Mouse (Mus musculus) yolk sac, embryonic 10.5 days (tissue): Measurements from ENCODE around the gene Ncf4.

Experiments used
- DNase-seq: peaks from one replicate; pipeline ENCODE4 v3.0.0-alpha.2; 2017; ENCODE audit warnings: low spot score

Ncf4 gene

GRCm38 (mm10) chr15:78244695-78245492 is at the start of gene Ncf4:
Gene Ncf4 (plus strand): TSS chr15:78244801.
- no peak for DNase-seq

DNA sequence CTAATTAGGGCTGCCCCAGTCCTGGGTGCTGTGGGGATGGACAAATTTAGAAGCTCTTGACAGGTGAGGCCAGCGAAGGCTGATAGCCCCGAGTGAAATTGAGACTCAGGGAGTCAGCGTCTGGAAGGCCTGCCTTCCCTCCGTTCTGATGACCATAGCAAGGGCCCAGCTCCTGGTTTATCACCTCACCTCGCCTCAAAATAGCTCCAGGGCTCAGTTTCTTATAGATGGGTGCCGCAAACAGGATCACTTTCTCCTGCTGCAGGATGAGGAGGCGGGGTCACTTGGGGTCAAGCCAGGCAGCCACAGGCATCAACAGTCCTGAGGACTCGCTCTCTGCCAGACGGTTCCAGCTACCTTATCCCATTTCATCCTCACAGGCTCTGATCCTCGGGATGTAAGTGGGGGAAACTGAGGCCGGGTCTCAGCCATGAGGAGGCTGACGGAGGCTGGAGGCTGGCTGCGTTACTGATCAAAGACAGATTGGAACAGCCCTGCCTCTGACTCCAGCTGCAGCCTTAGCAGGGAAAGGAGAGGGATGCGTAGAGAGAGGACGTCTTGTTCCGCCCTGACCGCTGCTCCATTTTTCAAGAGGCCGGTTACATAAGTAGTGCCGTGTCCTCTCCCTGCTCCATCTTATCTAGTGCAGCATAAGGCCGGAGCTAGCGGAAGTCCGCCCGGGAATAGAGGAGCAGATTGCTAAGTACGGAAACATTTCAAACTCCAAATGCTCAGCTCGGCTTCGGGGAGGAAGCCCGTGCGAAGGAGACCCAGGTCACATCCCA is 49.3 kb upstream of the Ncf4 start:
- no peak for DNase-seq

- DNase-seq, result no peak
Observed at GRCm38 (mm10) chr15:78204053-78204847, 40.4 kb upstream of the Ncf4 start.

DNA sequence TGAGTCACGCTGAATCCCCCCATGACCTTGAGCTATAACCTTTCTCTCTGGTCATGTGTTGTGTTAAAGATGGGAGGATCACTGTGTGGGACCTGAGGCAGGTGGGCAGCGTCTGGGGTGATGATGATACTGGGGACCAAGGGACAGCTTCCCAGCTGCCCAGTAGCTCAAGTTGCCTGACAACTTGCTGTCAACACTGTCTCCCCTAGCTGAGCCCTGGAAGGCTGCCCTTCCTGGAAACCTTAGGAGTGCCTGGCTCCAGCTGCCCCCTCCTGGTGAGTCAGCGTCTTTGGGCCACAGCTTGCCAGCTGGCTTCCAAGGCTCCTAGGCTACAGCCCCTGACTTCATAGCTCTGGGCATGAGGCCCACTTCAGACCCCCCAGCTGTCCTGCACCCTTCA is 39.4 kb upstream of the Ncf4 start:
- DNase-seq, result no peak

GRCm38 (mm10) chr15:78206312-78206711 is 38.3 kb upstream of the Ncf4 start, which contains the start of gene Pvalb:
Gene Pvalb (minus strand): TSS chr15:78206400.
- DNase-seq, result no peak

DNA sequence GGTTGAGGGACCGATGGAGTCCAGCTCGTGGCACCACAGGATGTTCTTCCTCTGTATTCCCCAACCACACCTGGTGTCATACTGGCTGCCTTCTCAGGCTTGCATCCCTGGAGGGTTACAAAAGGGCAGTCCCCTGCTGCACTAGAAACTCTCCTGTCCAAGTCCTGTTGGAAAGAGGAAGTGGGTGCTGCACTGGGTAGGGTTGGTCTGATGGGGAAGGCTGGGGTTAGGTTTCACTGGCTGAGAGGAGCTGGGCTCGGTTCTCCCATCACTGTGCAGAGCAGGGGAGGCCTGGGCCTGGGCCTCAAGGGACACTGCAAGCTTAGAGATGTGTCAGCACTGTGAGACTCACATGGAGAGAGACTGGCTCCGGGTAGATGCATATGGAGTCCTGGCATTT is 34.4 kb upstream of the Ncf4 start:
- no peak for DNase-seq

- DNase-seq, result no peak
Observed at GRCm38 (mm10) chr15:78211367-78211766, 33.2 kb upstream of the Ncf4 start.

DNA sequence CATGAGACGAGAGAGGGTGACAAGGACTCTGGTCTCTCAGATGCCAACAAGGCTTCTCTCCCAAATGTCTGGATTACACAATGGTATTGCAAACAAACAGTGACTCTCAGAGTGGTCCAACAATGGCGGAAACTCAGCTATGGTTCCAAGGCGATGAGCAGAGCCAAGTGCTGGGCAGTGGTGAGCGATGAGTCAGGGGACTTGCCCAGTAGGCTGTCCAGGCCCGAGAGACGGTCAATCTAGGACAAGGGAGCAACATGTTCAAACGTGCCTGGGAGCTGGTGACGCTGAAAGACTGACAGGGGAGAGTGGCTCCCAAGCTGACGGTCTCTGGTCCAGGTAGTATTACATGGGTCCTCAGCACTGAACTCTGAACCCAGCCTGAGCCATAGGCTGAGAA is 29.3 kb upstream of the Ncf4 start:
- DNase-seq, result no peak

- no peak for DNase-seq
Observed at GRCm38 (mm10) chr15:78227816-78228215, 16.8 kb upstream of the Ncf4 start.

GRCm38 (mm10) chr15:78231346-78232331 is 13.0 kb upstream of the Ncf4 start:
- DNase-seq, result no peak

- DNase-seq, result no peak
Observed at GRCm38 (mm10) chr15:78234823-78235509, 9.6 kb upstream of the Ncf4 start.

- no peak for DNase-seq
Observed at GRCm38 (mm10) chr15:78239453-78239852, 5.1 kb upstream of the Ncf4 start.

DNA sequence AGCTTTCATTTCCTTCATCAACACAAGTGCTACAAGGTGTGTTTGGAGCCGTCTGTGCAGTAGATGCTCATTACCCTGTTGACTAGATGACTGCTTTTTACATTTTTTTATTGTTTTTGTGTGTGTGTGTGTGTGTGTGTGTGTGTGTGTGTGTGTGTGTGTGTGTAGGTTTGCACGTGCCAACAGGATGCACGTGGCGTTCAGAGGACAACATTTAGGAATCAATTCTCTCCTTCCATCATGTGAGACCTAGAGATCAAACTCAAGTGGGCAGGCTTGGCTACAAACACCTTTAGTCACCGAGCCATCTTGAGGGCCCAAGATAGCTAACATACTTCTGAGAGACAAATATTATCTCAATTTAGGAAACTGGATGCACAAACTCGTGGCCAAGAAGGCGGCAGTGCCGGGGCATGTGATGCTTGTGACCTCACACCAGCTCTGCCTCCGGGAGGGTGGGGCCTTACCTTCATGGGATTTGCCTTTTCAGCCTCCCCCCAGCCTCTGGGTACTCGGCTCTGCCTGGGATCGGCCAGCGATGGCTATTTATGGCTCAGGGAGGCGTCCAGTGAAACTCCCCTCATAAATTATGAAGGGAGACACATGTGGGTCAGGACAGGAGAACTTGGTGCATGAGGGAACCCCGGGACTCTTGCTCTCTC is 4.5 kb upstream of the Ncf4 start:
- no peak for DNase-seq

- no peak for DNase-seq
Observed at GRCm38 (mm10) chr15:78241335-78241734, 3.3 kb upstream of the Ncf4 start.

DNA sequence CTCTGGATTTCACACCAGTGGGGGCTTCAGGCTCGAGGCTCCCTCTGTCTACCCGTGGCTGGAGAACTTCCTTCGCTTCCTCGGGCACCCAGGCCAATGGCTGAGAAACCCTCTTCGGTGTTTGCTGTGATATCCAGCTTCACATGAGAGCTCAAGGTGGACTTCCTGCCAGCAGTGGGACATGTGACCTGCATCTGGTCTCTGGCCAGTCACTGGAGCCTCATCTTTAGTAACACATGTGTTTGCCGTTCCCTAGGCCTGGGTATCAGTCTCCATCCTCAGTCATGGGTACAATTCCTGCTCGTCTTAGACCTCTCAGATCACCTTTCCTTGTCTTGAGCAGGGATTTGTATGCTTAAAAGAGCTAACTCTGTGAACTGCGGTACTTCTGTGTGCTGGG is 1.5 kb upstream of the Ncf4 start:
- DNase-seq, result no peak

DNA sequence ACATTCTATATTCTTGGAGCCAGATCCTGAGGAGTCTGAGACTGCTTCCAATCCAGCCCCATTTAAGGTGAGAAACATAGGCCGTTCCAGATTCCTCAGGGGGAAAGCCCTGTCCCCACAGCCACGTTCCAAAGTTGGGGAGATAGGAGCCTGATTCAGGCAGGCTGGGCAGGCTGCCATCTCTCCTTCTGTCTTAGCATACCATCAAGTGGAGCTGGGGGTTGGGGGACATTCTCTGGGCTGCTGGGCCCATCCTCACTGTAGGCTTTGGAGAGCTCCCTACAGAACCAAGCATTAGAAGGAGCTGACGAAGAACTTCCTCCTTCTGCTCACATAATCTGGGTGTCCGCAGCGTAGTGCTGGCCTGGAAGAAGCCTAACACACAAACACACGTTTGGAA is 827 bp upstream of the Ncf4 start:
- DNase-seq, result no peak

DNA sequence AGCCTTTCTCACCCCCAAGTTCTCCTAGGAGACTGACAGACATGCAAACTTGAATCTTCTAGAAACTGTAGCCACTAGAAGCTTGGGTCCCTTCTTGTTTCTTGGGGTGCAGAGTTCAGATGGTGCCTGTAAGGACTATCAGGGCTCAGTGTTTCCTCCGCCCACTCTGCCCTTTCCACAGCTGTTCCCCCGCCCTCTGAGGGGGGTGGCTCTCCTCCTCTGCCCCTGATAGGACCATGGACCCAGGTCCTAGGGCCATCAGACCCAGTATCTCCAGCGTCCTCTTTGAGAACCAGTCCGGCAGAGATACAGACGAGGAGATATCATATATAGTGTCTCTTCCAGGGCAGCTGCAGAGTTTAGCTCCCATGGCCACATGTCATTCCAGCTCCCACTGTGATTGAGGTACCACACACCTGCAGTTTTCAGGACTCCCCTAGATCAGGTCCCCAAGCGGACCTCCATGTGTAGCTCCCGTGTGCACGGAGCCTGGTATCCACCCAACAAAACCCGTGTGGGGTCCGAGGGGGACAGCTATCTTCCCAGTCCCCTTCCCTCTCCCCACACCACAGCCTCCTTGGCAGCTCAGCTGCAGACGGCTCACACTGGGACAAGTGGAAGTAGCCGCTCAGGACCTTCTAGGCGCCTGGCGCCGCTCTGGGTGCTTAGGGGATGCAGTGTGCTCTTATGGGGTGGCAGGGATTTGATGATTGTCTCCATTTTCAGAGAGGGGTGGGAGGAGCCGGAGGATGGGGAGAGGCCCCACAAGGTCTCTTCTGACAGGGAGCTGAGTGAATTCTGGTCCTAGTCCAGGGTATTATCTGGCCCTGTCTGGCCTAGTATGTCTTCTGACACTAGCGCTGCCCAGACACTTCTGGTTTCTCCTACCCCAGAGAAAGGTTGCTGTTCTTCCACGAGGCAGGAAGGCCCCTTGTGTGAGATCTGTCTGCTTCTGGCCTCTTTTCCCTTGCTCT is 1.8 kb downstream of the Ncf4 start:
- no peak for DNase-seq

GRCm38 (mm10) chr15:78247659-78248058 is 3.1 kb downstream of the Ncf4 start:
- DNase-seq, result no peak

- no peak for DNase-seq
Observed at GRCm38 (mm10) chr15:78248410-78248809, 3.8 kb downstream of the Ncf4 start.
